Mouse (Mus musculus) embryonic facial prominence, embryonic 14.5 days (tissue): ENCODE results near the gene Lyrm9. TPM values are rescaled to one million over a fixed set of nuclear protein-coding genes. Genes with fewer than 3 reads are reported as not detected.

ENCODE experiments used
- ATAC-seq: fragments of 200-750 bp; cut with Nextera tagmentation; 2 replicates; pipeline ENCODE4 v1.8.0; 2017; ENCODE audit warnings: low read depth, moderate number of reproducible peaks, moderate TSS enrichment
- DNase-seq: peaks from one replicate; pipeline ENCODE4 v3.0.0-alpha.2; 2015; ENCODE audit warnings: low spot score
- H3K27ac ChIP-seq: fragments of 300-500 bp; sonication (generic); replicated peaks from 2 replicates; pipeline ENCODE4 v1.5.1; 2014; ENCODE audit warnings: low read depth, mild to moderate bottlenecking, low read length, moderate library complexity
- H3K27me3 ChIP-seq: fragments of 300-500 bp; sonication (generic); replicated peaks from 2 replicates; pipeline ENCODE4 v1.6.1; 2014; ENCODE audit warnings: low read length; ENCODE audit not compliant: control insufficient read depth, insufficient read depth
- H3K36me3 ChIP-seq: fragments of 300-500 bp; sonication (generic); 2 replicates; pipeline ENCODE4 v1.6.1; 2014; ENCODE audit warnings: low read length, mixed read lengths; ENCODE audit not compliant: control insufficient read depth, insufficient read depth
- H3K4me1 ChIP-seq: fragments of 300-500 bp; sonication (generic); 2 replicates; pipeline ENCODE4 v1.6.1; 2014; ENCODE audit warnings: antibody characterized with exemption, low read length; ENCODE audit not compliant: control insufficient read depth, insufficient read depth
- H3K4me2 ChIP-seq: fragments of 300-500 bp; sonication (generic); 2 replicates; pipeline ENCODE4 v1.6.1; 2014; ENCODE audit warnings: low read depth, mild to moderate bottlenecking, low read length, moderate library complexity, mixed read lengths
- H3K4me3 ChIP-seq: fragments of 300-500 bp; sonication (generic); 2 replicates; pipeline ENCODE4 v1.5.1; 2014; ENCODE audit warnings: low read depth, mild to moderate bottlenecking, low read length
- H3K9ac ChIP-seq: fragments of 300-500 bp; sonication (generic); 2 replicates; pipeline ENCODE4 v1.6.1; 2014; ENCODE audit warnings: low read depth, mild to moderate bottlenecking, low read length, moderate library complexity, mixed read lengths
- H3K9me3 ChIP-seq: fragments of 300-500 bp; sonication (generic); 2 replicates; pipeline ENCODE4 v1.6.1; 2016; ENCODE audit warnings: low read length; ENCODE audit not compliant: control insufficient read depth
- WGBS: fragments of 180-500 bp; shearing (Covaris S2); extraction: QIAGEN DNeasy Blood & Tissue Kit; methylation state at CpG from one replicate; pipeline ENCODE4 v1.1.7; 2014; 5-methylcytosine and 5-hydroxymethylcytosine counted together
- polyA plus RNA-seq: library from polyadenylated mRNA; unstranded; fragments of >200 nt; fragmentation: Nextera tagmentation; extraction: Ambion mirVana; gene quantifications from 2 replicates; pipeline ENCODE4 v1.2.1, GENCODE M21; 2014

Lyrm9 gene
- polyA plus RNA-seq, 1 experiment from 2014 or later: 14.2 TPM

GRCm38 (mm10) chr11:78851871-78852265 lies 25.5 kb downstream of the Lyrm9 start:
- no peak overlapping the region for H3K4me3 ChIP-seq
- H3K9ac ChIP-seq: no peak overlapping the region
- H3K27ac ChIP-seq: no peak overlapping the region
- WGBS: 49% methylated on average over 6 of the region's 6 CpGs
- H3K4me2 ChIP-seq: no peak overlapping the region
- DNase-seq (no peak), ATAC-seq (no peak)
- H3K4me1 ChIP-seq: no peaks in the 10 kb centered on the region
- no peaks in the 10 kb centered on the region for H3K9me3 ChIP-seq
- no peaks in the 10 kb centered on the region for H3K36me3 ChIP-seq
- no peaks in the 10 kb centered on the region for H3K27me3 ChIP-seq

DNA sequence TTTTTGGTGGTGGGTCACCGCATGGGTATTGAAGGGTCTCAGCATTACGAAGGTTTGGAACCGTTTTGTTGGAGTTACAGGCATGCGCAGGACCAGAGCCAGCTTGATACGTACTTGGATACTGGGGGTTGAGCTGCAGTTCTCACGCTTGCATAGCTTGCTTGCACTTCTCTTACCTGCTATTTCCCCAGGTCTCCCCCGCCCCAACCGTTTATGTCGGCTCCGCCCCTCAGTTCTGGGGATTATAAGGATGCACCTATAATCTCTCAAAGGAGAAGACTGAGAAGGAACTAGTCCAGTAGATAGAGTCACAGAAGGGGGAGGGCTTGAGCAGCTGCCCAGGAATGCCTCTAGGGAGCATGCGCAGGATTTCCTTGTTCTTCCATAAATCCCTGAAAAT lies 26.1 kb downstream of the Lyrm9 start:
- ATAC-seq: no peak
- no peaks in the 10 kb centered on the region for H3K4me1 ChIP-seq

DNA sequence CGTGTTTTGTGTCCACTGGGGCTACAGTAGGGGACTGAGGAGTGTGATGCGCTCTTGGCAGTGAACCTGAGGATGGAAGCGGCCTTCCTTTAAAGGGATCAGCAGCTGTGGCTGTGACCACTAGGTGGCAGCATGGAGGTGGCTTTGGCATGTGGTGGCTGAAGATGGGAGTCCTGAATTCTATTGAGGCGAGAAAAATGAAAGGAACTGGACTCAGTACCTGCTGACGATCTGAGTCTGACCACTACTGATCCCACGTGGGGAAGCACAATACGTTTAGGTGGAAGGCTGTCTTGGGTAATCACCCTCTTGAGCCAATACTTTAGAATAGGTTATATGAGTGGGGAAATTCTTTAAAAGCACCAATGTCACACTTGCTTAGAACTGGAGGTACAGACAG lies 29.9 kb downstream of the Lyrm9 start:
- WGBS: 8% methylated on average over 7 of the region's 7 CpGs
- Histone ChIP-seq H3K4me2 (no peak overlapping the region), H3K4me1 (no peaks in the 10 kb centered on the region), H3K9me3 (no peaks in the 10 kb centered on the region), H3K36me3 (no peaks in the 10 kb centered on the region), H3K27ac (no peak overlapping the region), H3K27me3 (no peaks in the 10 kb centered on the region), H3K9ac (no peak overlapping the region), H3K4me3 (no peak overlapping the region)
- peak; percentile 72 for DNase-seq
- no peak; the same call in 1 of the 2 replicates for ATAC-seq

More for the DNA sequence above, 26.1 kb downstream of the Lyrm9 start:
- WGBS: 77% methylated on average over 11 of the region's 11 CpGs
- DNase-seq: no peak
- H3K4me3 ChIP-seq: no peak overlapping the region
- H3K9ac ChIP-seq: no peak overlapping the region
- no peaks in the 10 kb centered on the region for H3K36me3 ChIP-seq
- H3K9me3 ChIP-seq: no peaks in the 10 kb centered on the region
- no peak overlapping the region for H3K27ac ChIP-seq
- H3K4me2 ChIP-seq: no peak overlapping the region
- no peaks in the 10 kb centered on the region for H3K27me3 ChIP-seq

GRCm38 (mm10) chr11:78857611-78858010 lies 31.2 kb downstream of the Lyrm9 start:
- no peaks in the 10 kb centered on the region for H3K9me3 ChIP-seq
- H3K4me2 ChIP-seq: no peak overlapping the region
- H3K4me3 ChIP-seq: no peak overlapping the region
- no peak for ATAC-seq
- H3K27ac ChIP-seq: no peak overlapping the region
- H3K36me3 ChIP-seq: no peaks in the 10 kb centered on the region
- H3K27me3 ChIP-seq: no peaks in the 10 kb centered on the region
- 9% methylated on average over 3 of the region's 3 CpGs for WGBS
- DNase-seq: no peak
- no peaks in the 10 kb centered on the region for H3K4me1 ChIP-seq
- no peak overlapping the region for H3K9ac ChIP-seq

- Histone ChIP-seq H3K27me3 (no peaks in the 10 kb centered on the region), H3K4me2 (no peak overlapping the region), H3K9ac (no peak overlapping the region), H3K36me3 (no peaks in the 10 kb centered on the region), H3K9me3 (no peaks in the 10 kb centered on the region), H3K27ac (no peak overlapping the region), H3K4me3 (no peak overlapping the region), H3K4me1 (no peaks in the 10 kb centered on the region)
- ATAC-seq (no peak), DNase-seq (no peak)
- WGBS: 93% methylated on average over 4 of the region's 4 CpGs
Measured at GRCm38 (mm10) chr11:78863898-78864297, 37.5 kb downstream of the Lyrm9 start.

GRCm38 (mm10) chr11:78864567-78865278 lies 38.3 kb downstream of the Lyrm9 start:
- DNase-seq: no peak

DNA sequence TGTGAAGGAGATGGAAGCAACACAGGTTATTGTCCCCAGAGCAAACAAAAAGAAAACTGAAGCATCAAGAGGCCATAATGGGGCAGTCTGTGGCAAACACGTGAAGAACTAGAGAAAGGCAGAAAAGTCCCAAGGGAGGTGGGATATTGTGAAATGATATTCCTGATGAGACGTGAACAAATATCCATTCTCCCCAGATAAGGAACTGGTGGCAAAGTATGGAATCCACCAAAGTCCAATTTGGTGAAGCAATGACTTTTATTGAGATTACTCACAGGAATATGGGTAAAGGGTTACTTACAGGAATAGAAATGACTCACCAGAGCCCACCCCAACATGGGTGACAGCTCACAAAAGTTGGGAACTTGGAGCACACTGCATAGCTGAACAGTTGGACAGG lies 38.9 kb downstream of the Lyrm9 start:
- H3K27me3 ChIP-seq: no peaks in the 10 kb centered on the region
- H3K4me2 ChIP-seq: no peak overlapping the region
- no peaks in the 10 kb centered on the region for H3K36me3 ChIP-seq
- no peak for DNase-seq
- WGBS: 72% methylated on average over 2 of the region's 2 CpGs
- ATAC-seq: no peak
- no peak overlapping the region for H3K27ac ChIP-seq
- no peak overlapping the region for H3K9ac ChIP-seq
- no peaks in the 10 kb centered on the region for H3K9me3 ChIP-seq
- H3K4me1 ChIP-seq: no peaks in the 10 kb centered on the region
- H3K4me3 ChIP-seq: no peak overlapping the region

More at GRCm38 (mm10) chr11:78864567-78865278, 38.3 kb downstream of the Lyrm9 start:
- Histone ChIP-seq H3K4me3 (no peak overlapping the region), H3K36me3 (no peaks in the 10 kb centered on the region), H3K4me2 (no peak overlapping the region), H3K9ac (no peak overlapping the region), H3K4me1 (no peaks in the 10 kb centered on the region), H3K9me3 (no peaks in the 10 kb centered on the region), H3K27me3 (no peaks in the 10 kb centered on the region), H3K27ac (no peak overlapping the region)
- no peak for ATAC-seq
- 72% methylated on average over 5 of the region's 5 CpGs for WGBS

GRCm38 (mm10) chr11:78866486-78866885 lies 40.1 kb downstream of the Lyrm9 start:
- H3K4me2 ChIP-seq: no peak overlapping the region
- no peaks in the 10 kb centered on the region for H3K9me3 ChIP-seq
- ATAC-seq (no peak), DNase-seq (no peak)
- no peak overlapping the region for H3K27ac ChIP-seq
- WGBS: 78% methylated on average over 3 of the region's 3 CpGs
- H3K36me3 ChIP-seq: no peaks in the 10 kb centered on the region
- no peak overlapping the region for H3K9ac ChIP-seq
- no peaks in the 10 kb centered on the region for H3K4me1 ChIP-seq
- no peak overlapping the region for H3K4me3 ChIP-seq
- no peaks in the 10 kb centered on the region for H3K27me3 ChIP-seq

DNA sequence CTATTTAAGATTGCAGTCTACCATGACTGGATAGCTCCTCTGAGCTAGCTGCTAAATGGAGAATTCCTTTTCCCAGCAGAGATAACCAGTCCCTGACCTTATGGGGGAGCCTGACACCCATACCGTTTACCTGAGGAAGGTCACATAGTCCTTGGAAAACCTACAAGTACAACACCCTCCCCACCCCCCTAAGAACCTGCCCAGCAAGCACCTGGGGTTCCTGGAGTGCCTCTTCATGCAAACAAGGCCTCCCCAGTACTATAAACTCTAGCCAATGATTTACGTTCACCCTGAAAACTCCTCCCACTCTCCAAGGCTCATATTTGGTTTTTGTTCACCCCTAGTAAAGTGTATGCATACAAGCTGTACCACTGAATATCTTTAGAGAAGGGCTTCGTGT lies 41.3 kb downstream of the Lyrm9 start:
- Histone ChIP-seq H3K27ac (no peak overlapping the region), H3K9me3 (no peaks in the 10 kb centered on the region), H3K9ac (no peak overlapping the region), H3K4me2 (no peak overlapping the region), H3K36me3 (no peaks in the 10 kb centered on the region), H3K4me3 (no peak overlapping the region), H3K4me1 (peaks cover 3% of the 10 kb centered on the region; the same call in 1 of the 2 replicates), H3K27me3 (no peaks in the 10 kb centered on the region)
- no peak for DNase-seq
- WGBS: 63% methylated on average over 3 of the region's 3 CpGs
- ATAC-seq: no peak
